Mouse (Mus musculus) G1E (cell line): Measurements from ENCODE around the gene March5. TPM values are rescaled to one million over a fixed set of nuclear protein-coding genes. Genes with fewer than 3 reads are reported as not detected.

Experiments used
- ATAC-seq: 2 replicates; pipeline ENCODE4 v1.8.0; 2016; ENCODE audit warnings: mild to moderate bottlenecking; ENCODE audit not compliant: insufficient number of reproducible peaks, poor library complexity, low FRiP score, severe bottlenecking; ENCODE audit errors: extremely low read depth
- DNase-seq: peaks from one replicate; pipeline ENCODE4 v3.0.0; 2012; ENCODE audit warnings: low spot score
- H3K27me3 ChIP-seq: 2 replicates; pipeline ENCODE4 v1.6.1; 2012; ENCODE audit warnings: mild to moderate bottlenecking, low read length, inconsistent platforms; ENCODE audit not compliant: insufficient read depth
- H3K36me3 ChIP-seq: replicated peaks from 2 replicates; pipeline ENCODE3; 2012; ENCODE audit warnings: mild to moderate bottlenecking, inconsistent platforms
- H3K4me1 ChIP-seq: 2 replicates; pipeline ENCODE4 v1.6.1; 2012; ENCODE audit warnings: low read depth, low read length, inconsistent platforms, mixed read lengths; ENCODE audit not compliant: insufficient read depth
- H3K4me3 ChIP-seq: 2 replicates; pipeline ENCODE4 v1.5.1; 2012; ENCODE audit warnings: low read depth, mild to moderate bottlenecking, inconsistent platforms, low read length, moderate library complexity, mixed read lengths
- H3K9me3 ChIP-seq: replicated peaks from 2 replicates; pipeline ENCODE4 v1.6.1; 2012; ENCODE audit warnings: inconsistent platforms
- CTCF ChIP-seq: IDR thresholded peaks from 2 replicates; pipeline ENCODE4 v1.5.1; 2012; ENCODE audit warnings: low read depth, low read length, inconsistent platforms, mixed read lengths
- GATA1 ChIP-seq: IDR thresholded peaks from 2 replicates; pipeline ENCODE4 v1.6.1; 2012; ENCODE audit warnings: borderline replicate concordance, low read length, inconsistent platforms, mixed read lengths
- GATA2 ChIP-seq: IDR thresholded peaks from 2 replicates; pipeline ENCODE4 v1.6.1; 2012; ENCODE audit warnings: low read depth, low read length, inconsistent platforms, borderline replicate concordance
- POLR2AphosphoS5 ChIP-seq: IDR thresholded peaks from 2 replicates; pipeline ENCODE4 v1.6.1; 2012; ENCODE audit warnings: low read depth, low read length, inconsistent platforms; ENCODE audit not compliant: insufficient replicate concordance
- TAL1 ChIP-seq: conservative IDR thresholded peaks from 2 replicates; pipeline ENCODE4 v1.6.1; 2012; ENCODE audit warnings: low read depth, low read length, inconsistent platforms, mixed read lengths
- polyA plus RNA-seq: library from polyadenylated mRNA; stranded (reverse); fragments of >175 nt; gene quantifications from 2 replicates; pipeline ENCODE4 v1.2.3, GENCODE M21; 2012
- total RNA-seq, 2 experiments: library from RNA; stranded (forward) in 1 of 2; stranded (reverse) in 1 of 2; fragments of 200-1000 nt in 1 of 2; fragments of >200 nt in 1 of 2; fragmentation: Nextera tagmentation in 1 of 2; gene quantifications; 2 replicates each; pipeline ENCODE4 v1.2.3; 2014 to 2017

Gene March5
- total RNA-seq (2014; fragmentation: Nextera tagmentation) (131 and 133 TPM in 2 replicates), total RNA-seq (2017) (125 and 129 TPM in 2 replicates), polyA plus RNA-seq (64.5 and 92.4 TPM in 2 replicates)

- Histone ChIP-seq H3K27me3 (no peaks in the 10 kb centered on the region), H3K4me1 (peaks cover 45% of the 10 kb centered on the region), H3K4me3 (peak within 1 kb of the TSS; percentile 91), H3K9me3 (no peaks in the 10 kb centered on the region), H3K36me3 (peaks cover 26% of the 10 kb centered on the region)
- no peak for TF ChIP-seq TAL1
- TF ChIP-seq GATA2 = no peak
- peak; percentile 78 for DNase-seq
- ATAC-seq = peak; percentile 41; the same call in 1 of the 2 replicates
Measured at GRCm38 (mm10) chr19:37207303-37208175, at the start of gene March5. March5 (plus strand) TSS chr19:37207543.

- Histone ChIP-seq H3K4me3 (no peak overlapping the region), H3K9me3 (no peaks in the 10 kb centered on the region), H3K27me3 (peaks cover 8% of the 10 kb centered on the region), H3K36me3 (no peaks in the 10 kb centered on the region), H3K4me1 (peaks cover 50% of the 10 kb centered on the region)
- no peak for DNase-seq
- ATAC-seq = no peak
- TF ChIP-seq POLR2AphosphoS5 (no peak), CTCF (no peak), TAL1 (no peak), GATA2 (no peak), GATA1 (no peak)
Measured at GRCm38 (mm10) chr19:37172096-37172495, 35.2 kb upstream of the March5 start.

GRCm38 (mm10) chr19:37172566-37173130, 34.7 kb upstream of the March5 start:
- DNase-seq (no peak), ATAC-seq (no peak)
- TF ChIP-seq GATA1 (no peak), POLR2AphosphoS5 (no peak), GATA2 (no peak), TAL1 (no peak), CTCF (no peak)
- H3K27me3 ChIP-seq = peaks cover 8% of the 10 kb centered on the region
- peaks cover 51% of the 10 kb centered on the region for H3K4me1 ChIP-seq
- H3K4me3 ChIP-seq = no peak overlapping the region
- no peaks in the 10 kb centered on the region for H3K9me3 ChIP-seq
- H3K36me3 ChIP-seq = no peaks in the 10 kb centered on the region

- peaks cover 8% of the 10 kb centered on the region for H3K27me3 ChIP-seq
- H3K4me3 ChIP-seq = peak overlapping the region; percentile 86
- DNase-seq (no peak), ATAC-seq (no peak)
- no peaks in the 10 kb centered on the region for H3K36me3 ChIP-seq
- H3K4me1 ChIP-seq = peaks cover 56% of the 10 kb centered on the region
- TF ChIP-seq TAL1 (no peak), GATA1 (no peak), POLR2AphosphoS5 (no peak), GATA2 (no peak)
- no peaks in the 10 kb centered on the region for H3K9me3 ChIP-seq
Measured at GRCm38 (mm10) chr19:37173331-37174115, 33.8 kb upstream of the March5 start.

GRCm38 (mm10) chr19:37174116-37174715, 33.1 kb upstream of the March5 start:
- Histone ChIP-seq H3K27me3 (peaks cover 8% of the 10 kb centered on the region), H3K36me3 (no peaks in the 10 kb centered on the region), H3K9me3 (no peaks in the 10 kb centered on the region), H3K4me1 (peaks cover 57% of the 10 kb centered on the region), H3K4me3 (peak overlapping the region; percentile 86)
- DNase-seq (peak; percentile 49), ATAC-seq (no peak)
- TF ChIP-seq TAL1 (no peak), CTCF (no peak), GATA1 (no peak), POLR2AphosphoS5 (no peak), GATA2 (no peak)
